Mouse (Mus musculus) hindbrain, embryonic 13.5 days (tissue): ENCODE measurements around the gene Dcakd. TPM values are rescaled to one million over a fixed set of nuclear protein-coding genes. Genes with fewer than 3 reads are reported as not detected.
A peak's percentile ranks its signal among the peaks of the same experiment; 100 is the strongest.
"Not testable (repeated sequence)": the region's sequence is repeated elsewhere in the genome, so short reads cannot be mapped to it uniquely, and the experiment has no call there.

Experiments
- ATAC-seq: fragments of 200-750 bp; cut with Nextera tagmentation; 2 replicates; pipeline ENCODE4 v1.8.0; 2017; ENCODE audit warnings: moderate TSS enrichment; ENCODE audit not compliant: low FRiP score
- H3K27ac ChIP-seq: fragments of 300-500 bp; sonication (generic); 2 replicates; pipeline ENCODE4 v1.5.1; 2015; ENCODE audit warnings: inconsistent platforms, mild to moderate bottlenecking, moderate library complexity
- H3K27me3 ChIP-seq: fragments of 300-500 bp; sonication (generic); 2 replicates; pipeline ENCODE4 v1.6.1; 2015; ENCODE audit warnings: mild to moderate bottlenecking, inconsistent platforms
- H3K36me3 ChIP-seq: fragments of 300-500 bp; sonication (generic); 2 replicates; pipeline ENCODE4 v1.6.1; 2015; ENCODE audit warnings: mild to moderate bottlenecking, inconsistent platforms
- H3K4me1 ChIP-seq: fragments of 300-500 bp; sonication (generic); replicated peaks from 2 replicates; pipeline ENCODE4 v1.6.1; 2015; ENCODE audit warnings: inconsistent platforms
- H3K4me2 ChIP-seq: fragments of 300-500 bp; sonication (generic); 2 replicates; pipeline ENCODE4 v1.6.1; 2015; ENCODE audit warnings: inconsistent platforms, mild to moderate bottlenecking, moderate library complexity
- H3K4me3 ChIP-seq: fragments of 300-500 bp; sonication (generic); 2 replicates; pipeline ENCODE4 v1.5.1; 2015; ENCODE audit warnings: mild to moderate bottlenecking, inconsistent platforms
- H3K9ac ChIP-seq: fragments of 300-500 bp; sonication (generic); 2 replicates; pipeline ENCODE4 v1.6.1; 2015; ENCODE audit warnings: mild to moderate bottlenecking, inconsistent platforms
- H3K9me3 ChIP-seq: fragments of 300-500 bp; sonication (generic); 2 replicates; pipeline ENCODE4 v1.6.1; 2016; ENCODE audit warnings: inconsistent platforms
- WGBS: fragments of 180-500 bp; shearing (Covaris S2); methylation state at CpG from one replicate; pipeline ENCODE4 v1.1.7; 2015; 5-methylcytosine and 5-hydroxymethylcytosine counted together
- polyA plus RNA-seq: library from polyadenylated mRNA; unstranded; fragments of >200 nt; fragmentation: Nextera tagmentation; extraction: Ambion mirVana; gene quantifications from 2 replicates; pipeline ENCODE4 v1.2.1, GENCODE M21; 2015

Dcakd gene
- polyA plus RNA-seq, 1 experiment from 2014 or later: 165 TPM

DNA sequence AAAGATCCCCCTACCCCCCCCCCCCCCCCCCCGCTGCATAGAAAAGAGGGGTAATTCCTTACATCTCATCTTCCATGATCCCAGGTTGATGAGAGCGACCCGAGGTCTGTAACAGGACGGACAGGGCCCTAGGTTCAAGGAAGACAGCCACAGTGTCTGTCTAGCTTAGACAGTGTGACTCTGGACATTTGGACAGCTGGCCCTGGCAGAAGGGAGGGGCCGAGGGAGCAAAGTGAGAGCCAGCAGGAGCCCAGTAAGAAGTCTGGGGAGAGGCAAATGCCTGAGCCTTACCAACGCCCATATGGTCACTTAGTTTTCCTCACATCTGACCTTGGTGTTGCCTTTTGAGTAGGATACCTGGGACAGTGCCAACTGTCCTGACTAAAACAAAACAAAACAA is 43.0 kb downstream of the Dcakd start:
- peaks cover 37% of the 10 kb centered on the region for H3K27me3 ChIP-seq
- peaks cover 37% of the 10 kb centered on the region for H3K4me1 ChIP-seq
- no peak for ATAC-seq
- no peaks in the 10 kb centered on the region for H3K9me3 ChIP-seq
- no peak overlapping the region for H3K27ac ChIP-seq
- H3K36me3 ChIP-seq: no peaks in the 10 kb centered on the region
- no peak overlapping the region for H3K4me2 ChIP-seq
- H3K9ac ChIP-seq: no peak overlapping the region
- 58% methylated on average over 6 of the region's 6 CpGs for whole genome bisulfite sequencing
- no peak overlapping the region for H3K4me3 ChIP-seq

DNA sequence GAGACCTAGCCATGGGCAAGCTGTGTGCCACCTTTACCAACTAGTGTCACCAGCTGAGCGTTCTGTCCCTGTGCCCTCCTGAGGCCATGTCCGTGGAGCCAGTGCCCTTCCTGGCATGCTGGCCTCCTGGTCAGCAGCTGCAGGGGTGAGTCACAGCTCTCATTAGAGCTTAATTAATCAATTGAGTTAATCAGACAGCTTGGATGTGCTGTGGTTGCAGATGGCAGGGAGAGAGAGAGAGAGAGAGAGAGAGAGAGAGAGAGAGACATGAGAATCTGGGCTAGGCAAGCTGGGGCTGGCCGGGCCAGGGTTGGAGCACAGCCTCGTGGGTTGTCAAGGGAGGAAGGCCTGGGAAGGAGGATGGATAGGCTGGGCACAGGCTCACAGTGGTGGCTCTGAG is 43.5 kb downstream of the Dcakd start:
- no peaks in the 10 kb centered on the region for H3K36me3 ChIP-seq
- 34% methylated on average over 4 of the region's 4 CpGs for WGBS

DNA sequence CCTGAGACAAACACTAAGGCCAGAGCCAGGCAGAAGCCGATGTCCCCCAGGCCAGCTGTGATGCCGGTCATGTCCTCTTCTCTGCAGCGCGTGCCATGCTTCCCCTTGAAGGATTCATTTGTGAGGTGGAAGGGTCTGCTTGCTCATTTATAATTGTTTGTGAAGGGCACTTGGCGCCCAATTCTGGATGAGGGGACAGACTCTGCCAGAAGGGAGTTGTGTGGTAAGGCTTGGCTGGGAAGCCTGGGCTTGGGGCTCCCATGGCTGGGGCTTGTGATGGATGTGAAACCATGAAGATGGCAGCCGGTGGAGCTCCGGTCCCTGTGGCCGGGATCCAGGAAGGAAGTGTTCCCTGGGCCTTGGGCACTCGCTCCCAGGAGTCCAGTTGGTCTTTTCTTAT is 44.0 kb downstream of the Dcakd start:
- Histone ChIP-seq H3K36me3 (no peaks in the 10 kb centered on the region), H3K4me1 (peaks cover 32% of the 10 kb centered on the region), H3K27ac (no peak overlapping the region), H3K9me3 (no peaks in the 10 kb centered on the region), H3K9ac (no peak overlapping the region), H3K4me3 (no peak overlapping the region), H3K4me2 (no peak overlapping the region), H3K27me3 (peaks cover 33% of the 10 kb centered on the region)
- ATAC-seq: no peak
- 86% methylated on average over 9 of the region's 9 CpGs for WGBS

More for the DNA sequence above, 43.5 kb downstream of the Dcakd start:
- no peak for ATAC-seq
- Histone ChIP-seq H3K9ac (0 out of 2 replicates have a peak overlapping the region, but pooled peaks have one; percentile 24), H3K27me3 (peaks cover 35% of the 10 kb centered on the region), H3K4me2 (no peak overlapping the region), H3K9me3 (no peaks in the 10 kb centered on the region), H3K27ac (no peak overlapping the region), H3K4me3 (no peak overlapping the region), H3K4me1 (peaks cover 34% of the 10 kb centered on the region)

DNA sequence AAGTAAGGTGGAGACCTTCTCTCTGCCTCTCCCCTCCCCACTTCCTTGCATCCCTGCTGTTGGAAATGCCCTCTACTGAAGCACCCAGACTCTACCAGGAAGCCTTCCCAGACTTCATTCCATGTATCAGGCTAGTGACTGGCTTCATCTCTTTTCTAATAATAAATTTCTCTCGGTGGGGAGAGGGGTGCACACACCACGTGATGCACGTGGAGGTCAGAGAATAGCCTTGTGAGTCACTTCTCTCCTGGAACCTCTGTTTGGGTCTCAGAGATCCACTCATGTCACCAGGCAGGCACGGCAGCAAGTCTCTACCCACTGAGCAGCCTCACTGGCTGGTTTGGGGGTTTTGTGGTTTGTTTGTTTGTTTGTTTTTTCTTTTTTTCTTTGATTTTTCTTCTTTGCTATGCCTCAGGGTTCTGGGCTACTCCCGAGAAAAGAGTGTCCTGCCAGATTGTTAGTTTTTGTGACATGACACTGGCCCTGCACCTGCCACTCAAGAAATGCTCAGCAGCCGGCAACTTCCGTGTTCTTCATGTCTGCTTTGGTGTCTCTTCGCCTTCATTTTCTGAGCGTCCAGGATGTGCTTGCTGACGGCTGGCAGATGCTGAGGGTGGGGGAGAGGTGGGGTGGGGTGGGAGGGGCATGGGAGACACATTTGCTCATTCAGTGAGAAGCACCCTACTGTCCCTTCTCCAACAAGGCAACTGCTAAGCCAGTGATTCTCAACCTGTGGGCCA is 46.8 kb downstream of the Dcakd start:
- Histone ChIP-seq H3K4me1 (peaks cover 26% of the 10 kb centered on the region), H3K27ac (no peak overlapping the region), H3K9ac (no peak overlapping the region), H3K36me3 (no peaks in the 10 kb centered on the region), H3K4me3 (no peak overlapping the region), H3K27me3 (peaks cover 17% of the 10 kb centered on the region; the same call in 1 of the 2 replicates), H3K4me2 (no peak overlapping the region), H3K9me3 (no peaks in the 10 kb centered on the region)
- 65% methylated on average over 10 of the region's 10 CpGs for WGBS
- ATAC-seq: no peak

DNA sequence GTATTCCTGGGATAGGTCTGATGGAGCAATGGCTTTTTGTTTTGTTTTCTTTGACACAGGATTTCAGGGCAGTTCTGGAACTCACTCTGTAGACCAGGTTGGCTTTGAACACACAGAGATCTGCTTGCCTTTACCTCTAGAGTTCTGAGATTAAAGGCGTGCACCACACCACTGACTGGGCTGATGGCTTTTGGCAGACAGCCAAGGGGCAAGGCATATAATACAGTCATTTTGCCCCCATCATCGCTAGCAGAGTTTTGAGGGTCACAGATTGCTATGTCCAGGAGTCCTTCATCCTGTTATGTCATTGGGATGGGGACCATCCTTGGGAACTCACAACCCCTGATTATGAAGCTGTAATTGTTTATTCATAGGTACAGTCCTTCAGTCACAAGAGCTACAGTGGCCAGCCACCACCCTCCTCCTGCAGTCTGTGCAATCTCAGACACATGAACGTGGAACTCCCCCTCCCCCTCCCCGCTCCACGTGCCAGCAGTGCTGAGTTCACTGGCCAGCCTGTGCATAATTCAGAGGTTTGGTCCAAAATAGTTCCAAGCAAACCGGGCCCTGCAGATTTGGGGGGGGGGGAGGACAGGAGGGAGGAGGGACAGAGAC is 50.0 kb downstream of the Dcakd start:
- Histone ChIP-seq H3K4me3 (no peak overlapping the region), H3K27me3 (0 out of 2 replicates have a peak, but pooled peaks cover 23% of the 10 kb centered on the region), H3K4me1 (peaks cover 11% of the 10 kb centered on the region; the same call in 1 of the 2 replicates), H3K36me3 (no peaks in the 10 kb centered on the region), H3K9ac (no peak overlapping the region), H3K27ac (no peak overlapping the region), H3K4me2 (no peak overlapping the region), H3K9me3 (no peaks in the 10 kb centered on the region)
- 51% methylated on average over 6 of the region's 6 CpGs for WGBS
- ATAC-seq: no peak

DNA sequence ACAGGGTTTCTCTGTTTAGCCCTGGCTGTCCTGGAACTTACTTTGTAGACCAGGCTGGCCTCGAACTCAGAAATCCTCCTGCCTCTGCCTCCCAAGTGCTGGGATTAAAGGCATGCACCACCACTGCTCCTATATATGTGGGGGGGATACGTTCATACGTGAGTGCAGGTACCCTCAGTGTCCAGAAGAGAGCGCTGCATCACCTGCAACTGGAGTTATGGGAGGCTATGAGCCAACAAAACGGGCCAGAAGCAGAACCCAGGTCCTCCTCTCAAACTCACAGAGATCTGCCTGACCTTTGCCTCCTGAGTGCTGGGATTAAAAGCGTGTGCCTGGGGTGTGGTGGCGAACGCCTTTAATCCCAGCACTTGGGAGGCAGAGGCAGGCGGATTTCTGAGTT is 52.2 kb downstream of the Dcakd start:
- WGBS: 87% methylated on average over 9 of the region's 9 CpGs
- not testable (repeated sequence) for H3K9me3 ChIP-seq, H3K4me2 ChIP-seq, H3K36me3 ChIP-seq, ATAC-seq, H3K4me3 ChIP-seq, H3K27ac ChIP-seq, H3K9ac ChIP-seq
- H3K4me1 ChIP-seq: peaks cover 15% of the 10 kb centered on the region; the same call in 1 of the 2 replicates
- H3K27me3 ChIP-seq: peaks cover 36% of the 10 kb centered on the region

DNA sequence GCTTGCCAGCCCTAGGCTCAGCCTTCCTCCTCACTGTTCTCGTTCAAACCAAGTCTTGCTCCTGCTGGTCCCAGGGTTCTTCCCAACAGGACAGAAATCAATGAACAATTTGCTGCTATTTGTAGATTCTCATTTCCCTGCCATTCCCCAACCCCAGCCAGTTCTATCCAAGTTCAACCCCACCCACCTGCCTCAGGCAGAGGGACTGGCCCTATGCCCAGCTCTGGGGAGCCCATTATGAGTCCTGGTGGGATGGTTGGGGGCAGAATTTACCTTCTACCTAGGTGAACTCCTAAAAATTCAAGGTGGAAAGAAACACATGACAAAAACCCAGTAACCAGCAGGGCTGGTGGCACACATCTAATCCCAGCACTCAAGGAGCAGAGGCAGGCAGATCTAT is 55.8 kb downstream of the Dcakd start:
- Histone ChIP-seq H3K27me3 (peaks cover 46% of the 10 kb centered on the region), H3K27ac (no peak overlapping the region), H3K4me1 (peaks cover 8% of the 10 kb centered on the region; the same call in 1 of the 2 replicates), H3K9ac (no peak overlapping the region), H3K4me2 (no peak overlapping the region), H3K36me3 (no peaks in the 10 kb centered on the region), H3K4me3 (no peak overlapping the region), H3K9me3 (no peaks in the 10 kb centered on the region)
- ATAC-seq: no peak
- 48% methylated on average over 1 of the region's 1 CpGs for WGBS

DNA sequence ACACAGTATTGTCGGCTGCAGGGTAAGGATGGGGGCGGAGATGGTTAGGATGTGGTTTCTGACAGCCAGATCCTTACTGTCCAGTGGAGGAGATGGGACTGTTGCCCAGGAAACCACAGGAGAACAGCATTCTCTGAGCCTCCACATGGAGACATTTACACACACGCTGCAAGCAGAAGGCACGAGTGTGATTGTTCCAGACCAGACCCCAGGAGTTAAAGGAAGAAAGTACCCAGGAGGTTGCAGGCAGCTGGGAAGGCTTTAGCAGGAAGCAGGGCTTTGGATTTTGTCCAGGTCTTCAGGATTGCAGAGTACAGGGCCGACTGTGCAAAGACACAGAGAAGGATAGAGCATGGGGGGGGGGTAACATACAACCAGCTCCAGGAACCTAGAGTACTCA is 56.5 kb downstream of the Dcakd start:
- Histone ChIP-seq H3K36me3 (no peaks in the 10 kb centered on the region), H3K27me3 (peaks cover 51% of the 10 kb centered on the region), H3K9me3 (no peaks in the 10 kb centered on the region), H3K4me2 (no peak overlapping the region), H3K4me1 (peaks cover 8% of the 10 kb centered on the region), H3K27ac (no peak overlapping the region), H3K4me3 (no peak overlapping the region), H3K9ac (no peak overlapping the region)
- ATAC-seq: no peak
- WGBS: 49% methylated on average over 5 of the region's 5 CpGs

DNA sequence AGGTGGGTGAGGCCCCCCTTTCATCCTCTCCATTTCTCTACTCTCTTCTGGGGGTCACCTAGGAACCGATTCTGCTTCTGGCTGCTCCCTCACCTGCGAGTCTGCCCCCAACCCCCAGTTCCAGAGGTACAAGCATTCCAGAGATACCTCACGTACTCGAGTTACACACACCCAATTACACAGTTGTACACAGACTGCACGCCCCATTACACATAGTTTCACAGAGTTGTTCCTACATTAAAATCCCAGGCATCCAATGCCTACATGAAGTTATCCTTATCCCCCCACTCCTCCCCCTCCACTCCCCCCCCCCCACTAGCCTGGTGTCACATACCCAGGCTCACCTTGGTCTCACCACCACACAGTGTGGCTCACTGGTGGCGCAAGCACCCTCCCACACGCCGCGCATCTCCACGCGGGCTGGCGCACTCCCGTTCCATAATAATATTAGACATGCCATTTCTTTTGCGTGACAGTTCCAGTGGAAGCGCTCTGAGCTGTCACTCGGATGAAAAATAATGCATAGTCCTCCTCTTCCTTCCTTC is 63.5 kb downstream of the Dcakd start:
- Histone ChIP-seq H3K4me2 (no peak overlapping the region), H3K27me3 (peaks cover 41% of the 10 kb centered on the region; the same call in 1 of the 2 replicates), H3K9me3 (no peaks in the 10 kb centered on the region), H3K36me3 (no peaks in the 10 kb centered on the region), H3K27ac (peak overlapping the region; percentile 91), H3K9ac (no peak overlapping the region), H3K4me3 (no peak overlapping the region), H3K4me1 (peaks cover 27% of the 10 kb centered on the region)
- no peak for ATAC-seq
- WGBS: 56% methylated on average over 16 of the region's 16 CpGs

DNA sequence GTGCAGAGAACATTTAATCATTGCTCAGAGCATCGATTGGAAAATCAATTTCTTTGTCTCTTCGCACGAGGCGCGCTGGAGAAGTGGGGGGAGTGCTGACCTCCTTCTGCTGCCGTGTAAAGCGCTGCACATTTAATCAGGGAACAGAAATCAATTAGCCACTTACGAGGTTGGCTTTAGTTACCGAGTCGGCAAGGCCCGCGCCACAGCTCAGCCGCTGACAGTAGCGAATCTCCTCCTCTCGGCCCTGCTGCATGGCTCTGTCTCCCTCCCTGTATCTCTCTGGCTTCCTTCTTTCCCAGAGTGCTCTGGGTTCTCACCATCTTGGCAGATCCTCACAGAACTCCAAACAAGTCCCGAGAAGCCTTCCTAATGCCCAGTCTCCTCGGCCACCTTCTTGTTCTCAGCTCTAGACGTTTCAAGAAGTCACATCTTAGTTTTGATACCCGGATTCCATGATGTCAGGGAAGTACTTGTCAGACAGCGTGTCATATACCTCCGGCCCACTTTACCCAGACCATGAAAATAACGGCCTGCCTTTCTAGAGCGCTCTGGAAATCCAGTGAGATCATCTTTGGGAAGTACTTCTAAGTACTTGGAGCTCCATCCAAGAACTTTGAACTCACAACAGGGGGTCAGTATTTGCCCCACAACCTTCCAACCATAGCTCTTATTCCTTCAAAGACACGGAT is 64.1 kb downstream of the Dcakd start:
- Histone ChIP-seq H3K27me3 (peaks cover 36% of the 10 kb centered on the region; the same call in 1 of the 2 replicates), H3K36me3 (no peaks in the 10 kb centered on the region), H3K4me2 (peak overlapping the region; percentile 46), H3K27ac (peak overlapping the region; percentile 91), H3K9ac (peak overlapping the region; percentile 56), H3K4me3 (0 out of 2 replicates have a peak overlapping the region, but pooled peaks have one; percentile 14), H3K9me3 (no peaks in the 10 kb centered on the region), H3K4me1 (peaks cover 27% of the 10 kb centered on the region)
- 19% methylated on average over 24 of the region's 24 CpGs for WGBS
- peak; percentile 58 for ATAC-seq

DNA sequence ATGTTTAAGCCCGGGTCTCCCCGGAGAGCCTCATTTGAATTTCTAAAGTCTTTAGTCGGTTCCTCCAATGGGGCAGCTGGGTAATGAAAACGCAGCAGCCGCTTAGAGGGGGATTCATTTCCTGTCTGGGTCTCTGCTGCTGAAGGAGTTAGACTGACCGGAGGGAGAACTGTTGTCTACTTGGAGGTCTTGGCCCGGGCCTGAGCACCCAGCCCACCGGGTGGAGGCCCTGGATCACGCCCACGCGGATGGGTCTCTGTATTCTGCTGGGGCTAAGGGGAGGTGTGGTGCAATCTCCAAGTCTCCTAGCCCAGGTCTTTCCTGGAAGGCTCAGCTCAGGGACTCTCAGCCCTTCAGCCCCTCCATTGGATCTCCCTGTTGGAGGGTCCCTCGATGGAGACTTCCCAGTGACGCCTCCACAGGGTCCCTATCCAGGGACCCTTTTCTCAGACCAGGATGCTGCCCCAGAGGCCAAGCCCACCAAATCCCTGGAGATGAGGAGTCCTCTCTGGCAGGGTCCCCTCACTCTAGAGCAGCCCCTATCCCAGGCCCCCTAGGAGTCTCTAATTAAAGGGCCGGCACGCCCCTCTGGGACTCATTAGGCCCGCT is 64.8 kb downstream of the Dcakd start:
- peaks cover 34% of the 10 kb centered on the region; the same call in 1 of the 2 replicates for H3K27me3 ChIP-seq
- H3K4me3 ChIP-seq: peak overlapping the region; percentile 14; the same call in 1 of the 2 replicates
- no peaks in the 10 kb centered on the region for H3K36me3 ChIP-seq
- peaks cover 31% of the 10 kb centered on the region for H3K4me1 ChIP-seq
- peak overlapping the region; percentile 56 for H3K9ac ChIP-seq
- no peaks in the 10 kb centered on the region for H3K9me3 ChIP-seq
- peak; percentile 52 for ATAC-seq
- H3K27ac ChIP-seq: peak overlapping the region; percentile 91
- peak overlapping the region; percentile 46 for H3K4me2 ChIP-seq
- WGBS: 1% methylated on average over 16 of the region's 16 CpGs

DNA sequence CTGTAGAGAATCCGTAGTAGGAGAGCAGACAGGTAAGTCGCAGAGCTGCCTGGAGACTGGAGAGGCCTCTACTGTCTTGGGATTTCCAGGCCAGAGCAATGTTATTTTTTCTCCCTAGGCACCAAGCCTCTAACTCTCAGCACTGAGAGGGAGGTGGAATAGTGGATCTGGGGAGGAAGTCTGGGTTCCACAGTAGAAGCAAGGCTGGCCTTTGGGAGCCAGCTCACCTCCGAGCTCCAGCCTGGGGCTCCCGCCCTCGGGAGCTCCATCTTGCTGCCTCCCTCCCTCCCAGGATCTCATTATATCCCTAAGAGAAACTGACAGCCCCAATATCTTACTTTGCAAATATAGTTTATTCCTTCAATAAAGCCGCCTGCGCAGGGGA is 65.3 kb downstream of the Dcakd start:
- H3K27ac ChIP-seq: peak overlapping the region; percentile 91
- peaks cover 36% of the 10 kb centered on the region for H3K4me1 ChIP-seq
- peaks cover 33% of the 10 kb centered on the region; the same call in 1 of the 2 replicates for H3K27me3 ChIP-seq
- no peaks in the 10 kb centered on the region for H3K9me3 ChIP-seq
- H3K4me2 ChIP-seq: peak overlapping the region; percentile 46
- H3K4me3 ChIP-seq: 0 out of 2 replicates have a peak overlapping the region, but pooled peaks have one; percentile 14
- H3K9ac ChIP-seq: no peak overlapping the region
- 20% methylated on average over 7 of the region's 7 CpGs for WGBS
- ATAC-seq: no peak
- H3K36me3 ChIP-seq: no peaks in the 10 kb centered on the region
